9 mouse cellular contexts compared by ENCODE assay signal in the genomic region with DNA sequence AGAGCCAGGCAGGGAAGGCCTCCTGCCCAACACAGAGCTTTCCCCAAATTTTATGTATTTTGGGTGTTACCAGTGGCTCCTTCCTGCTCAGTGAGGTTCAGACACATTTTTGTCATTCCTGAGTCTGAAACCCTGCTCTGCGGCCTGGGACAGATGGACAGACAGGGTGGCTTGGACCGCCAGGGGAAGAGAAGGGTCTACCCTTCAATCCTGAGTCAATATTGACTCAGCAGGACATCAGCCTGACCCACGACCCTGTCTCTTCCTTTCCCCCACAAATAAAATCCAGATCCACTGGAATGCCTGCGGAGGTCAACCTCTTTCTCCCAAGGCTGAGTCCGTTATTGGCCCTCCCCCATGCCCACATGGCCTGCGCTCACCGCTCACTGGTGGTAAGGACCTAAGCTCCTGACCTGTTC. TPM values are rescaled to one million over a fixed set of nuclear protein-coding genes. Genes with fewer than 3 reads are reported as not detected.
DNase-seq lines count a peak whose midpoint lies in the region; ATAC-seq lines count a peak whose summit lies in the region.
"Had no signal": no experiment of that assay in that cellular context is flagged by ENCODE, and none has a peak within 500 bp of the region (broad histone marks: within the 10 kb centered on the region; RNA-seq: fewer than 3 reads in every experiment).

No protein-coding gene starts in this region.

- 0 out of 2 replicates have a peak overlapping the region, but pooled peaks have one; percentile 84 for H3K4me2 ChIP-seq in hindbrain, embryonic 13.5 days
- H3K4me2 ChIP-seq in midbrain, embryonic 14.5 days (ENCODE audit: low read length), result peak overlapping the region; percentile 18

- no peak for ATAC-seq in hindbrain, embryonic 13.5 days (ENCODE audit: low FRiP score)
- ATAC-seq in midbrain, embryonic 14.5 days (ENCODE audit: low FRiP score, low TSS enrichment), result no peak
- ATAC-seq: activated CD4-positive, CD25-positive, alpha-beta regulatory T cell, adult 4 months had no signal

- peak overlapping the region; percentile 59 for H3K9ac ChIP-seq in hindbrain, embryonic 13.5 days
- no peak overlapping the region for H3K9ac ChIP-seq in midbrain, embryonic 14.5 days (replicated peaks; ENCODE audit: low read length)

- H3K9me3 ChIP-seq in hindbrain, embryonic 13.5 days, result no peaks in the 10 kb centered on the region
- H3K9me3 ChIP-seq in midbrain, embryonic 14.5 days (ENCODE audit: control insufficient read depth, low read length), result no peaks in the 10 kb centered on the region

- H3K4me1 ChIP-seq in brown adipose tissue, adult 24 weeks (ENCODE audit: control insufficient read depth, insufficient read depth, insufficient read length, low read length), result peaks cover 34% of the 10 kb centered on the region
- peaks cover 65% of the 10 kb centered on the region for H3K4me1 ChIP-seq in hindbrain, embryonic 13.5 days (replicated peaks)
- peaks cover 58% of the 10 kb centered on the region for H3K4me1 ChIP-seq in midbrain, embryonic 14.5 days (ENCODE audit: control insufficient read depth, insufficient read depth, low read length)

- peak overlapping the region; percentile 7; the same call in 1 of the 2 replicates for H3K4me3 ChIP-seq in brown adipose tissue, adult 24 weeks (ENCODE audit: insufficient read depth, low read depth, low read length)
- H3K4me3 ChIP-seq in hindbrain, embryonic 13.5 days, result no peak overlapping the region
- no peak overlapping the region for H3K4me3 ChIP-seq in midbrain, embryonic 14.5 days (replicated peaks; ENCODE audit: low read depth, low read length)

- H3K27me3 ChIP-seq in hindbrain, embryonic 13.5 days, result no peaks in the 10 kb centered on the region
- H3K27me3 ChIP-seq in midbrain, embryonic 14.5 days (ENCODE audit: control insufficient read depth, insufficient read depth, low read length), result no peaks in the 10 kb centered on the region

- 39% methylated on average over 7 of the region's 7 CpGs for WGBS in hindbrain, embryonic 13.5 days
- WGBS in midbrain, embryonic 14.5 days, result 48% methylated on average over 7 of the region's 7 CpGs

- peak; percentile 32 for DNase-seq in kidney, adult 11 months
- no peak for DNase-seq in kidney, postnatal 36 days
- DNase-seq in midbrain, embryonic 14.5 days, result no peak
- DNase-seq in cerebellum, adult 11 months, result no peak
- no peak for DNase-seq in thymus, postnatal 0 days (ENCODE audit: low spot score)
- DNase-seq in adrenal gland, adult 2 months, result no peak

- H3K27ac ChIP-seq in brown adipose tissue, adult 24 weeks (replicated peaks; ENCODE audit: low read depth, low read length), result peak overlapping the region; percentile 68
- H3K27ac ChIP-seq in hindbrain, embryonic 13.5 days, result no peak overlapping the region
- H3K27ac ChIP-seq in midbrain, embryonic 14.5 days (replicated peaks; ENCODE audit: low read depth, low read length), result no peak overlapping the region

- H3K36me3 ChIP-seq in hindbrain, embryonic 13.5 days, result peaks cover 27% of the 10 kb centered on the region
- H3K36me3 ChIP-seq in midbrain, embryonic 14.5 days (ENCODE audit: control insufficient read depth, insufficient read depth, low read length), result peaks cover 28% of the 10 kb centered on the region

RNA-seq across cellular contexts. Expression of a gene that starts 4.7 kb away (rescaled TPM):
- 43.8 and 47.2 TPM in 2 replicates for polyA plus RNA-seq in brown adipose tissue, adult 24 weeks (2012; ENCODE audit: insufficient read depth, insufficient read length, missing spikeins)
- 101 and 108 TPM in 2 replicates for polyA plus RNA-seq in hindbrain, embryonic 13.5 days (2015; fragmentation: Nextera tagmentation; extraction: Ambion mirVana)
- polyA plus RNA-seq in midbrain, embryonic 14.5 days (2014; fragmentation: Nextera tagmentation; extraction: Ambion mirVana), result 110 and 131 TPM in 2 replicates
- 8.0 and 8.6 TPM in 2 replicates for polyA plus RNA-seq in thymus, postnatal 0 days (2015; fragmentation: Nextera tagmentation; extraction: Ambion mirVana)
- 100 to 1,000 TPM; 138 to 196 TPM for total RNA-seq in adrenal gland, adult 2 months (2021)
- 197 and 201 TPM in 2 replicates for polyA plus RNA-seq in adrenal gland, adult 2 months (2012; rRNA removed)

RNA-seq across cellular contexts. Expression of a gene that starts 26.5 kb away (rescaled TPM):
- polyA plus RNA-seq in brown adipose tissue, adult 24 weeks (2012; ENCODE audit: insufficient read depth, insufficient read length, missing spikeins), result 24.7 and 28.8 TPM in 2 replicates
- polyA plus RNA-seq in hindbrain, embryonic 13.5 days (2015; fragmentation: Nextera tagmentation; extraction: Ambion mirVana), result 4.9 and 5.0 TPM in 2 replicates
- polyA plus RNA-seq in midbrain, embryonic 14.5 days (2014; fragmentation: Nextera tagmentation; extraction: Ambion mirVana), result 1.4 and 4.0 TPM in 2 replicates
- 38.4 and 47.9 TPM in 2 replicates for polyA plus RNA-seq in thymus, postnatal 0 days (2015; fragmentation: Nextera tagmentation; extraction: Ambion mirVana)
- total RNA-seq in adrenal gland, adult 2 months (2021), result 100 to 1,000 TPM in 1 of 2 experiments, 10 to 100 TPM in 1; 88.3 to 109 TPM
- 67.6 and 83.8 TPM in 2 replicates for polyA plus RNA-seq in adrenal gland, adult 2 months (2012; rRNA removed)

RNA-seq across cellular contexts. Expression of a gene that starts 50.4 kb away (rescaled TPM):
- 1.0 and 2.5 TPM in 2 replicates for polyA plus RNA-seq in brown adipose tissue, adult 24 weeks (2012; ENCODE audit: insufficient read depth, insufficient read length, missing spikeins)
- 3.9 and 4.0 TPM in 2 replicates for polyA plus RNA-seq in hindbrain, embryonic 13.5 days (2015; fragmentation: Nextera tagmentation; extraction: Ambion mirVana)
- polyA plus RNA-seq in midbrain, embryonic 14.5 days (2014; fragmentation: Nextera tagmentation; extraction: Ambion mirVana), result 2.6 and 3.5 TPM in 2 replicates
- 10.6 and 10.9 TPM in 2 replicates for polyA plus RNA-seq in thymus, postnatal 0 days (2015; fragmentation: Nextera tagmentation; extraction: Ambion mirVana)
- 1 to 10 TPM; 4.6 to 9.1 TPM for total RNA-seq in adrenal gland, adult 2 months (2021)
- 1.5 and 2.6 TPM in 2 replicates for polyA plus RNA-seq in adrenal gland, adult 2 months (2012; rRNA removed)

RNA-seq across cellular contexts. Expression of a gene that starts 52.1 kb away (rescaled TPM):
- polyA plus RNA-seq in brown adipose tissue, adult 24 weeks (2012; ENCODE audit: insufficient read depth, insufficient read length, missing spikeins), result 4.2 and 6.3 TPM in 2 replicates
- 2.3 and 3.3 TPM in 2 replicates for polyA plus RNA-seq in hindbrain, embryonic 13.5 days (2015; fragmentation: Nextera tagmentation; extraction: Ambion mirVana)
- 0.93 and 1.2 TPM in 2 replicates for polyA plus RNA-seq in midbrain, embryonic 14.5 days (2014; fragmentation: Nextera tagmentation; extraction: Ambion mirVana)
- polyA plus RNA-seq in thymus, postnatal 0 days (2015; fragmentation: Nextera tagmentation; extraction: Ambion mirVana), result 9.2 and 10.0 TPM in 2 replicates
- 10 to 100 TPM; 16.9 to 26.6 TPM for total RNA-seq in adrenal gland, adult 2 months (2021)
- 35.9 and 38.7 TPM in 2 replicates for polyA plus RNA-seq in adrenal gland, adult 2 months (2012; rRNA removed)
